Mouse (Mus musculus) fibroblast of lung, adult 2 months (primary cell): ENCODE data around the gene Cchcr1.
"Not testable (repeated sequence)": the region's sequence is repeated elsewhere in the genome, so short reads cannot be mapped to it uniquely, and the experiment has no call there.

Experiments used
- DNase-seq: peaks from one replicate; pipeline ENCODE4 v3.0.0-alpha.2; 2011; ENCODE audit warnings: low read depth

The Cchcr1 gene

DNA sequence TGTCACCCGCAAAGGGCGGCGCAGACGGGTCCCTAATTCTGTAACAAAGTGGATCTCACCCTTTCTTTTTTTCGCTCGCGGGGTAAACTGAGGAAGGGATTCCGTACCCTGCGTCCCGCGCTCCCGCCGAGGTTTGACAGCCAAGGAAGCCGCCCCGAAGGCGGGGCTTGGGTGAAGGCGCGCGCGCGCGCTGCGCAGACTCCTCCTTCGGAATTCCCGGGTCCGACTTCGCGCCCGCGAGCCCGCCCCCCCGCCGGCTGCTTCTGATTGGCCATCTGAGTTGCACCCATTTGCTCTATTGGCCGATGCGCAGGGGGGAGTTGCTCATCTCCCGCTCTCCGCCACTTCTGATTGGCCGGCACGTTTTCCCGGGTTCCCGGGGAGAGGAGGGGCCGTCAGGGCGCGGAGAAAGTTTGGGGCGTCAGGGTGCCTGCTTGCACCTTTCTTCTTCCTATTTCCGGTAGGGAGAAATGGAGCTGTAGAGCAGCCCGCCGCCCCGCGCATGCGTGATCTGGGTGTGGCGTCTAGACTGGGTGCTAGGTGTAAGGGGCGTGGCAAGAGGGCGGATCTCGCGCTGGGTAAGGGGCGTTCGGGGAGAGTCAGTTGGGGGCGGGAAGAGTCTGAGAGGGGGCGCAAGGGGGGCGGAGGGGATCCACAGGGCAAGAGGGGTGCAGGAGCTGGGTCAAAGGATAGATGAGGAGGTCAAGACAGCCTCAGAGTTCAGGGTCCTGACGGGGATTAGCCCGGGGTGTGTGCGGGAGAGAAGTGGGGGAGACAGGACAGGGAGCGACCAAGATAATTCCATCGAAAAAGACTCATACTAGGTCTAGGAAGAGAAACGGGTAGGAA is at the start of gene Cchcr1, which contains the start of gene Tcf19:
Gene Cchcr1 (plus strand): TSS at position 449 of the 849 bp plus-strand sequence.
Gene Tcf19 (minus strand): TSS at position 173 of the 849 bp plus-strand sequence.
- peak; percentile 90 for DNase-seq

DNA sequence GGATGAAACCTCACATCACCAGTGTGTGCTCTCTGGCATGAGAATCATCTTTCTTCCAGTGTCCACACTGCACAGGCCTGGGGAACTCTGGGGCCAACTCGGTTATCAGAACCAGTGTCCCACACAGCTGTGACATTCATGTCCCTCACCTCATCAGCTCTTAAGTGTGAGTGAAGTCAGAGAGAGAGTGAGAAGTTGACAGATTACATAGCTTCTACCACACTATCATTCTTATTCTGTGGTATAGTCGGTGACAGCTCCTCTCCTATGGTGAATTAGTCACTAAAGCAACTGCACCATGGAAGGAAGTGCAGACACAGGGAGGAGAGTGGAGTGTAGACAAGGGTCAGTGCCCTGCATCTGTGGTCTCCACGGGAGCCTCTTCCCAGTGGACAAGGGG is 48.0 kb upstream of the Cchcr1 start:
- DNase-seq: not testable (repeated sequence)

DNA sequence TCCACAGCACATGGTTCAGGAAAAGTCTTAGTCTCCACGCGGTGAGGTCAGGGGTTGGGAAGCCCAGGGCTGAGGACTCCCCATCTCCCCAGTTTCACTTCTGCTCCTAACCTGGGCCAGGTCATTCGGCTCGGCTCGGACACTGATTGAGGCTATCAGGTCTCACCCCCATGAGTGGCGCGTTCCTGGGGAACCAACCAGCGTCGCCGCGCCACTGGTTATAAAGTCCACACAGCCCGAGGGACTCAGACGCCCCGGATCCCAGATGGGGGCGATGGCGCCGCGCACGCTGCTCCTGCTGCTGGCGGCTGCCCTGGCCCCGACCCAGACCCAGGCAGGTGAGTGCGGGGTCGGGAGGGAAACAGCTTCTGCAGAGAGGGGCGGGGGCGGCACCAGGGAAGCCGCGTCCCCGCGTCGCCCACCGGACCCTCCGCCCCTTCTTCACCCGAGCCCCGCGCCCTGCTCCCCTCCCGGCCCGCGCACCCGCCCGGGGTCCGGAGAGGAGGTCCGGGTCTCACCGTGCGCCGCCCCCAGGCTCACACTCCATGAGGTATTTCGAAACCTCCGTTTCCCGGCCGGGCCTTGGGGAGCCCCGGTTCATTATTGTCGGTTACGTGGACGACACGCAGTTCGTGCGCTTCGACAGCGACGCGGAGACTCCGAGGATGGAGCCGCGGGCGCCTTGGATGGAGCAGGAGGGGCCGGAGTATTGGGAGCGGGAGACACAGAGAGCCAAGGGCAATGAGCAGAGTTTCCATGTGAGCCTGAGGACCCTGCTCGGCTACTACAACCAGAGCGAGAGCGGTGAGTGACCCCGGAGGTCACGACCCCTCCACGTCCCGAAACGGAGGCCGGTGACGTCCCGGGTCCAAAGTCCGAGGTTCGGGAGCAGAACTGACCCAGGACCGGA is 46.8 kb upstream of the Cchcr1 start, which contains the start of gene H2-Q10:
Gene H2-Q10 (plus strand): TSS at position 248 of the 910 bp plus-strand sequence.
- no peak for DNase-seq

DNA sequence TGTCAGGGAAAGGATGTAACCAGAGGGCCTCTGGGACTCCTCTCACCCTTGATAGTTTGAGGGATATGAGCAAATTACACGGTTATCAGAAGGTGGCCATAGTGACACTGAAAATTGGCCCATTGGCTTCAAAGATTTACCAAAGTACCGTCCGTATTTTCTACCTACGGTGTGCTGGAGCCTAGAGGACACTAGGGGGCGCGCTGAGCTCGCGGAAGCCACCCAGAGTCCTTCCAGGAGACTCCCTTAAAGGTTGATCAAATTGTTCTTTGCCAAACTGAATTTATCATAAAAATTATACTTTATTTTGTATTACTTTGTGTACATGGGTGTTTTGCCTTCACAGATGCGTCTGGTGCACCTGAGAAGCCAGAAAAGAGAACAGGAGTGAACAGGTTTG is 32.8 kb upstream of the Cchcr1 start:
- peak; percentile 16 for DNase-seq

DNA sequence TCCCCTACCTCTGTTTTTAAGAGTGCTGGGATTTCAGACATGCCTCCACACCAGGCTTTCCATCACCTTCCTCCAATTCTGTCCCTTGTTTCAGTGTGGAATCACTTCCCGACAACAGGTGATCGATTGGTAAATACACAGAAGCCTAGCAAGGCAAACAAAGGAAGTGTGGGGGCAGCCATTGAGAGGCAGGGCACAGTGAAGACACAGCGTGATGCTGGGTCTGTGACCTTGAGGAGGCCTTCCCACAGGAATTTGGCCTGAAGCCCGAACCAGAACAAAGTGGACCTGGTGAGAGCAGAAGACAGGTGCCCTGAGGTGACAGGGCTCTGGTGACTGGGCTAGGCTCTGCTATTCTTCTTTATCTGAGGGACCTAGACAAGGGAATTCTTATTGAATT is 31.2 kb upstream of the Cchcr1 start:
- DNase-seq: no peak

DNA sequence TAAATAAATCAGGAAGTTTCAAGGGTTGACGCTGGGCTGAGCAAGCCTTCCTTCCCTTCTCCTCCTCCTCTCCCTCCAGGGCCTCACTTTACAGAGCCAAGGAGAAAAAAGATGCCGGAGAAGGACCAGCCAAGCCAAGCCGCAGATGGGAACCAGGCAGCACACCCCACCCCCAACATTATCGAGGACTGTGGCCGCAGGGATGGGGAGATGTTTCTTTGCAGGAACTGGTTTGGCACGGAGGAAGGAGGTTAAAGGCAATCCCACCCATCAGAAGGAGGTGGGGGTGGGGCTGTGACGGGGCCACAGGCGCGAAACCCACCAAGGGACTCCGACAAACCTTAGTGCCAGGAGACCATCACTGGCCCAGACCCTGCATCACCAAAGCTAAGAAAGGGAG is 30.2 kb upstream of the Cchcr1 start:
- DNase-seq: no peak

DNA sequence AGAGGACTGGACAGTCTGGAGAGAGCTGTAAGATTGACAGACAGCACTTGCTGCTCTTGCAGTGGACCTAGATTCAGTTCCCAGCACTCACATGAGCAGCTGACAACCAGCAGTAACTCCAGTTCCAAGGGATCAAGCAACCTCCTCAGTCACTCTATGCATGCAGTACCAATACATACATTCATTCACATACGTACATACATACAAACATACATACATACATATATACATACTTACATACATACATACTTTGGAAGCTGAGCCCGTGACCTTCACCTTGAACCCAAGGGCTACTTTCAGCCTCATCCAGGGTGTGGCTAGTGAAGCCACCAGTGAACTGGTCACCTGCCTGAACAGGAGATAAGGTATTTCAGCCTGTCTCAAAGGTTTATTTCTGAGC is 28.9 kb upstream of the Cchcr1 start:
- no peak for DNase-seq

DNA sequence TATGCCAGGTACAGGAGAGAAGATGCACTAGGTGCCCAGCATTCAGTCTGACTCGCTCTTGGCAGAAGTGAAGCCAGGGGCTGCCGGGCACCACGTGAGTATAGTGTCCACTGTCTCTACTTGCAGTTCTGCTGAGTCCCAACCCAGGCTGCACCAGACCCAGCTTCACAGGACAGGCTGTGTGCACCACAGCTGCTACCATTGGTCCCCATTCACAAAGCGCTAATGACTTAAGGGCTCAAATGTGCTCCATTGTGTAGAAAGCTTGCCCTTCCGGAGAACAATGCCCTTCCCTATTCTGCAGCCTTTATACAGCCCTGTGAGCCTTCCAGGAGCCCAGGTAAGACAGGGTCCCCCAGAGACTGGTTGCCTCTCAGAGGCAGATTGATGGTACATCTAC is 26.6 kb upstream of the Cchcr1 start:
- DNase-seq: no peak

DNA sequence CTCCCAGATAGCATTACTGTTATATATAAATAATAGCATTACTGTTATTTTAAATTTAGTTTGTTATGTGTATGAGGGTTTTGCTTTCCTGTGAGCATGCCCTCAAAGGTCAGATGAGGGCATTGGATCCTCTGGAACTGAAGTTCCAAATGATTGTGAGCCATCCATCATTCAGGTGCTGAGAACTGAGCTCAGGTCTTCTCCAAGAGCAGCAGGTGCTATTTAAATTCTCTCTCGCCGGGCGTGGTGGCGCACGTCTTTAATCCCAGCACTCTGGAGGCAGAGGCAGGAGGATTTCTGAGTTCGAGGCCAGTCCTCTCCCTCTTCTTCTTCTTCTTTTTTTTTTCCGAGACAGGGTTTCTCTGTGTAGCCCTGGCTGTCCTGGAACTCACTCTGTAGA is 19.8 kb upstream of the Cchcr1 start:
- DNase-seq: no peak

DNA sequence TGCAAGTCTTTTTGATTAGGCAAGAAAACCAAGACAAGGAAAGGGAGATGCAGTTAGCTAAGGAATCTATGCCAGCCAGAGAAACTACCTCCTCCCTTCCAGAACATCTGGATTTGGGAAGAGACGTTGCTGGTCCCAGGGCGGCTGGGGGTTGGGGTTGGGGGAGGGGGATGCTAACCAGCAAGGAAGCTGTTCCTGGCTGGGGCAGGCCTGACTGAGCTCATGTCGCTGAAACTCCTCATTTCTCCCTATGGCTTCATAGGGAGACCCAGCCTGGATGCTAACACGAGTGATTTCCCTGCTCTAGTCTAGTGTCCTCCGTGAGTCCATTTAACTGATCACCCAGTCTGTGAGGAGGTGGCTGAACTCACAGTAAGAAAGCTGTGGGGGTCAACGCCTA is 14.7 kb upstream of the Cchcr1 start:
- no peak for DNase-seq

DNA sequence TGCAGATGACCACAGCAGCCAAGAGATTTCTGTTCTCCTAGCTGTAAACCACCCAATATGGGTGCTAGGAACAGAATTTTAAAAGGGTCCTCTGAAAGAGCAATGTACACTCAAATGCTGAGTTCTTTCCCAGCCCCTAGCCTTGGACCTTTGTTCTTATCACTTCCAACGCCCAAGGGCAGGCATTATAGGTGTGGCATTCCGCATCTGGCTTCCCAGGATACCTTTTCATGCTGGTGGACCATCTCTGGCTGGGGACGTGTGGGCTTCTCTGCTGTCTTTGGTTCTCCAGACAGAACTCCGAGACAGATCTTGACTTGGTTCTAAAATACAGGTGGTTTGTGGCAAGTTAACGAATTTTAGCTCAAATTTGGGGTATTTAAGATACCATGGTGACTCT is 14.1 kb upstream of the Cchcr1 start:
- no peak for DNase-seq

DNA sequence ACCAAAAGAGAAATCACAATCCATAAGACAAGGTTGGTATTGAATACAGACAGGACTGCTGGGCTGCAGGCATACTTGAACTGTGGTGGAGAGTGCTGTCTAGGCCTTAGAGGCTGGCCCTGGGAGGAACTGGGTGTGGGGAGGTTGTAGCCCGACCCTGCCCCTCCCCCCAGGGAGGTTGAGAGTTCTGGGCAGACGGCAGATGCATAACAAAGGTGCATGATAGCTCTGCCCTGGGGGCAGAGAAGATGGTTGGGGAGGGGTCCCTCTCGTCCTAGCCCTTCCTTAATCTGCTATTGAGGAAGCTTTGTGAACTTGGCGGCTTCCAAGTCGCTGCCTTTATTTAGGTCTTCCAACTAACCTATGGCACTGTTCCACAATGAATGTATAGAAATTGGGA is 13.1 kb upstream of the Cchcr1 start:
- no peak for DNase-seq

DNA sequence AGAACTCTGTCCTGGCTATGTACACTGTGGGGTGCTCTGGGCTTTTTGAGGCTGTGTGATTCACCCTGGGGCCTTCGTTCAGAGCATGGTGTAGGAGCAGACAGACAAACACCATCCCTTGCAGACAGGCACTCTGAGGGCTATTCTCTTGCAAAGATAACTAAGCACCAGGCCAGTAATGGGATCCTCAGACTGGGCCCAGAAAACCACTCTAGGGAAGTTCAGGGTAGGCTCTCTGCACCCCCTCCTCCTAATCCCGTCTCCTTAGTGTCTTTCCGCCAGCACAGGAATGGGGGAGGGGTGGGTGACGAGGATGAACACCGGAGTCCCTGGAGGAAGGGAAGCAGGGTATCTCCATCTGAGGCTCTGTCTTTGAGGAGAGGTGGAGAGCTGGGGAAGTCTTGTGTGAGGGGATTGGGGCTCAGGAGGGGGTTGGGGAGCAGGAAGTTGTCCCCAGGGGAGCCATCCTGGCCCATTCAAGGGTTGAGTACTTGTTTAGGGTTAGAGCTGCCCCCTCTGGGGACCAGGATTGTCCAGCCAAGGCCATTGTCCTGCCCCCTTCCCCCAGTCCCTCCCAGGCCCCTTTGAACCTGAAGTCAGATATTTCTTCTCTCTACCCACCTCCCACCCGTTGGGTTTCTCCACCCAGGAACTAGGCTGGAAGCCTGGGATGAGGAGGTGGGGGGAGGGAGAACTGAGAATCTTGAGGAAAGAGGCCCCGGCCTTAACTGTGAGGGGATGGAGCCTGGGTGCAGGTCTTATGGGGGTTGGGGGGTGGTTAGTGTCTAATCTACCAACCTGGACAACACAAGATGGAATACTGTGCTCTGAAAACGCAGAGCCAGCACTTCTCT is 12.0 kb upstream of the Cchcr1 start:
- no peak for DNase-seq

DNA sequence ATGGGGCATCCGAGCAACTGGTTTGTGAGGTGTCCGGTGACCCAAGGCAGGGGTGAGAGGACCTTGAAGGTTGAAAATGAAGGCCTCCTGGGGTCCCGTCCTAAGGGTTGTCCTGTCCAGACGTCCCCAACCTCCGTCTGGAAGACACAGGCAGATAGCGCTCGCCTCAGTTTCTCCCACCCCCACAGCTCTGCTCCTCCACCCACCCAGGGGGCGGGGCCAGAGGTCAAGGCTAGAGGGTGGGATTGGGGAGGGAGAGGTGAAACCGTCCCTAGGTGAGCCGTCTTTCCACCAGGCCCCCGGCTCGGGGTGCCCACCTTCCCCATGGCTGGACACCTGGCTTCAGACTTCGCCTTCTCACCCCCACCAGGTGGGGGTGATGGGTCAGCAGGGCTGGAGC is 11.1 kb upstream of the Cchcr1 start, which contains the start of gene Pou5f1:
Gene Pou5f1 (plus strand): TSS at position 243 of the 400 bp plus-strand sequence.
- DNase-seq: no peak

DNA sequence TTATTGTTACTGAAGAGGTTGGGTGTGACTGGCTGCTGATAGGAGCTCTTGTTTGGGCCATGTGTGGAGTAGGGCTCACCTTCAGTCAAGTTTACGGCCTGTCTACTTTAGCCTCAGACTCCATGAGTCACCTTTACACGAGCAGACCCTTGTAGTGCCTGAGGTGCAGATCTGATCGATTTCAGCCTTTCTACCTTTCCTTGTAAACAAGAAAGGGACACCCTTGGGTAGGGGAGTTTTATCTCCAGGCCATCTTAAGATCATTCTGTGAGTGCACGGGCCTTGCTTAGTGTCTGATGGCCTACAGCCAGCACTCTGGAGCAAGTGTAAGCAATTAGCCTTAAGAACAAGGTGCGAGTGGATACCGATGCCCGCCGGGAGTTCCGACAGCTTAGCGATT is 10.0 kb upstream of the Cchcr1 start:
- DNase-seq: no peak

DNA sequence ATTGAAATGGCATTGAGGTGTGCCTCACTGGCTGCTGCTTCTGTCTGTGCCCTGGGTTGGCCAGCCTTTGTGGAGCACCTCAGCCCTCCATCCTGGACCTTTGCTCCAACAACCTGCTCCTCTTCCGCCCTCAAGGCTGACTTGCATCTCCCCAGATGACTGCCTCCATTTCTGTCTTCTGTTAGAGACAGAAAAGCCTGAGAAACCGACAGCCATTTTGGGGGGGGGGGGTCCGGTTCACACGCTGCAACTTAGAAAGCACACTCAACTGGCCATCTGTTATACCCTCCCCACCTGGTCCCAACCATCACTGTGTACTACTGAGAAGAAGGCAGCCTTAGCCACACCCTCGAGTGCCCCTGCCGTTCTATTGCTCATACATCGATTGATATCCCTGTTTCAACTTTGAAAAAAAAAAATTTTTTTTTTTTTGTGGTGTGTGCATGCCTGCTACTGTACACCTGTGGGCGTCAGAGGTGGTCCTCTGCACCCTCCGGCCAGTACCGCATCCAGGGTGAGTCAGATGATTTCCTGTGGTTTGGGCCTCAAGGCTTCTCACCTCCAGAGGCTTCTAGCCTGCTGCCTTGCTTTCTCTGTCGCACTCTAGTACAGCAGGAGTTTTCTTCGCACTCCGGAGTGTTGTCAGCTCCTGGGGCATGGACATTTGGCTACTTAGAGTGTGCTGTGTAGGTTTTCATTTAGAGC is 9.2 kb upstream of the Cchcr1 start:
- no peak for DNase-seq

DNA sequence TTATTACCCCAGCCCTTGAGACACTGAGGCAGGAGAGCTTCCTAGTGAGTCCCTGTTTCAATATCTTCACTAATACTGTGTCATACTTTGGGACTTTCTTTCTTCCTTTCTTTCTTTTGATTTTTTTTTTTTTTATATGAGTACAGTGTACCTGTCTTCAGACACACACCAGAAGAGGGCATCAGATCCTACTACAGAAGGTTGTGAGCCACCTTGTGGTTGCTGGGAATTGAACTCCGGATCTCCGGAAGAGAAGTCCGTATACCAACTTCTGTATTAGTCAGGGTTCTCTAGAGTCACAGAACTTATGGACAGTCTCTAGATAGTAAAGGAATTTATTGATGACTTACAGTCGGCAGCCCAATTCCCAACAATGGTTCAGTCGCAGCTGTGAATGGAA is 8.6 kb upstream of the Cchcr1 start:
- not testable (repeated sequence) for DNase-seq

DNA sequence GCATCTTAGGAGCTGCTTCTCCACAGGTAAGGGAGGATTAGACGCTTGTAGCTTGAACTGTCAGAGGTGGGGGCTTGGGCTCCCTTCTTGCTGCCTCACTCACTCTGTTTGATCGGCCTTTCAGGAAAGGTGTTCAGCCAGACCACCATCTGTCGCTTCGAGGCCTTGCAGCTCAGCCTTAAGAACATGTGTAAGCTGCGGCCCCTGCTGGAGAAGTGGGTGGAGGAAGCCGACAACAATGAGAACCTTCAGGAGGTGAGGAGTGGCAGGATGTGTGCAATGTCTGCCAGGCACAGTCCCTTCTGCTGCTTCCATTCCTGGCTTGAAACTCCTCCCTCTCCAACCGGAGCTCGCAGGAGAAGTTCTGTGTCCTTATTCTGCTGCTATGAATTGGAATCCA is 7.6 kb upstream of the Cchcr1 start:
- no peak for DNase-seq

DNA sequence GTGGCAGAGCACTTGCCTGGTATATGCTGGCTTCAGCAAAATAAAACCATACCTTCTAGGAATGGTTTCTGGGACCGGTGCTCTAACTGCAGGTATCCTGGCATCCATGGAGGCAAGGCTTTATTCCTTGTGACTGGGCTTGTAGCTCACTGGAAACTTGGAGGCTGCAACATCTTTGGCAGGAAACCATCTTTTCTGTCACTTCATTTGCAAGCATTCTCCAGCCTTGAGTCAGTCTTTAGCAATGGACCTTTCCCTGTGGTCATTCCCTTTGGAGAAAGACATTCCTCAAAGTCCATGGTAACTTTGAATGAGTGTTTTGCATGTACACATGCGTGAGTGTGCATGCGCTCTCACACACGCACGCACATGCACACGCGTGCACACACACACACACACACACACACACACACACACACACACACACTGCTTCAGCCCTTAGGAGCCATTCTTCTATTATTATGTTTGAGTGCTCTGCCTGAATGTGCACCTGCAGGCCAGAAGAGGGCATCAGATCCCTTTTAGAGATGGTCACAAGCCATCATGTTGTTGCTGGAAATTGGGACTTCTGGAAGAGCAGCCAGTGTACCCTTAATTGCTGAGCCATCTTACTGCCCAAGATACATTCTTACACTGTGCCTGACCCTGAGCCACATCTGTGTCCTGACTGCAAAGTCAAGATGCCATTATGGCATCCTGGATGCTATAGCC is 3.8 kb upstream of the Cchcr1 start:
- DNase-seq: no peak

DNA sequence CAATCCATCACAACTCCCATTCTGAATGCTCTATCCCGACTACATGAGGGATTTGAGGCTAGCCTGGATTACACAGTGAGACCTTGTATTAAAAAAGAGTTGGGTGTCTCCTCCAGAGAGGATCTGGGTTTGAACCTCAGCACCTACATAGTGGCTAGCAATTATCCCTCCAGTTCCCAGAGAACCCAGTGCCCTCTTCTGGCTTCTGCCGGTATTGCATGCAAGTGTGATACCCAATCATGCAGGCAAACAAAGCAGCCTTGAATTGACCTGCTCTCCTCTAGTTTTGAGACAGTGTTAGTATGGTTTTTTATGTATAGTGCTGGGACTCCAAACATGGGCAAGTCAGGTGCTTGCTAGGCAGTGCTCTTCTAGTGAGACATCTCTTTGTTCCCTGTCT is 3.0 kb upstream of the Cchcr1 start:
- DNase-seq: no peak

DNA sequence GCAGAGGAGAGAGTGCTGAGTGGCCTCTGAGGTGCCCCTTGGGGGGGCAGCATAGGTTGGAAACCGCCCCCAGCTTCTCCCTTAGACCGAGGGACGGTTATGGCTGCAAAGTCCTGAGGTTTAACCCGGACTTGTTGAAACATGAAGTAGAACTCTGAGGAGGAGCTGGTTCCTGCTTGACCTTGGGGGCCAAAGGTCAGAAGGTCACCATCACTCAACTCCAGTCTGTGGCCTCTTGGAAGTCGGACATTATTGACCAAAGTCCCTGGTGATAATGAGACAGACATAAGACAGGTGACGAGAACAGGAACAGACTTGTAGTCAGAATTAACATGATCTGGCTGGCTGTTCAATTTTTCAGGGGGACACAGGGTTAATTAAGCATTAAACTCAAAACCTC is 2.1 kb upstream of the Cchcr1 start:
- DNase-seq: no peak
